Mouse (Mus musculus) midbrain, embryonic 14.5 days (tissue): ENCODE results near the gene Stra8. TPM values are rescaled to one million over a fixed set of nuclear protein-coding genes. Genes with fewer than 3 reads are reported as not detected.

Experiments
- polyA plus RNA-seq: library from polyadenylated mRNA; unstranded; fragments of >200 nt; fragmentation: Nextera tagmentation; extraction: Ambion mirVana; gene quantifications from 2 replicates; pipeline ENCODE4 v1.2.1, GENCODE M21; 2014

Gene Stra8
- polyA plus RNA-seq, 1 experiment from 2014 or later: not detected

Other genes starting within 250 kb of the Stra8 start
- 14.7 and 16.0 TPM in 2 replicates for gene Agbl3, start 139.7 kb upstream of the Stra8 start, polyA plus RNA-seq
- 0.70 and 1.1 TPM in 2 replicates for gene Tmem140, start 57.0 kb upstream of the Stra8 start, polyA plus RNA-seq
- gene Cyren, start 42.1 kb upstream of the Stra8 start, polyA plus RNA-seq: 6.1 and 8.7 TPM in 2 replicates
- 14.8 and 17.5 TPM in 2 replicates for gene Wdr91, start 9.3 kb upstream of the Stra8 start, polyA plus RNA-seq
- gene Slc23a4, start 68.2 kb downstream of the Stra8 start, polyA plus RNA-seq: 0.75 and 0.80 TPM in 2 replicates
- 35.2 and 39.0 TPM in 2 replicates for gene Cnot4, start 213.6 kb downstream of the Stra8 start, polyA plus RNA-seq